Mouse (Mus musculus): Measurements from ENCODE around the gene Arid2. TPM values are rescaled to one million over a fixed set of nuclear protein-coding genes. Genes with fewer than 3 reads are reported as not detected.
"Not testable (repeated sequence)": the region's sequence is repeated elsewhere in the genome, so short reads cannot be mapped to it uniquely, and the experiment has no call there.

Gene Arid2
- polyA plus RNA-seq (2015; fragmentation: Nextera tagmentation; extraction: Ambion mirVana): 16.0 and 16.8 TPM in 2 replicates

GRCm38 (mm10) chr15:96287369-96287975 lies at the start of gene Arid2:
TSS of gene Arid2 (plus strand) at chr15:96287518.
- Histone ChIP-seq H3K4me2 (replicated peaks) (peak within 1 kb of the TSS; percentile 82), H3K9me3 (no peaks in the 10 kb centered on the region), H3K27me3 (replicated peaks) (no peaks in the 10 kb centered on the region), H3K27ac (peak within 1 kb of the TSS; percentile 100), H3K9ac (peak within 1 kb of the TSS; percentile 97), H3K4me3 (replicated peaks) (peak within 1 kb of the TSS; percentile 84), H3K36me3 (no peaks in the 10 kb centered on the region), H3K4me1 (replicated peaks) (peaks cover 14% of the 10 kb centered on the region)
- WGBS: under 1% methylated on average over 58 of the region's 67 CpGs
- peak; percentile 53 for ATAC-seq

GRCm38 (mm10) chr15:96238071-96238470 lies 49.2 kb upstream of the Arid2 start:
- Histone ChIP-seq H3K4me2 (replicated peaks) (no peak overlapping the region), H3K9ac (no peak overlapping the region), H3K27ac (no peak overlapping the region), H3K36me3 (no peaks in the 10 kb centered on the region), H3K4me3 (replicated peaks) (no peak overlapping the region), H3K9me3 (no peaks in the 10 kb centered on the region), H3K27me3 (replicated peaks) (no peaks in the 10 kb centered on the region), H3K4me1 (replicated peaks) (no peaks in the 10 kb centered on the region)
- WGBS: 86% methylated on average over 4 of the region's 4 CpGs
- ATAC-seq: no peak

- ATAC-seq: no peak
- Histone ChIP-seq H3K9ac (no peak overlapping the region), H3K4me3 (replicated peaks) (no peak overlapping the region), H3K4me2 (replicated peaks) (no peak overlapping the region), H3K27me3 (replicated peaks) (no peaks in the 10 kb centered on the region), H3K36me3 (no peaks in the 10 kb centered on the region), H3K27ac (no peak overlapping the region), H3K9me3 (no peaks in the 10 kb centered on the region), H3K4me1 (replicated peaks) (no peaks in the 10 kb centered on the region)
- 79% methylated on average over 6 of the region's 6 CpGs for WGBS
These were observed 43.1 kb upstream of the Arid2 start for GRCm38 (mm10) chr15:96244171-96244570.

GRCm38 (mm10) chr15:96244715-96245114 lies 42.6 kb upstream of the Arid2 start:
- not testable (repeated sequence) for H3K27ac ChIP-seq
- 43% methylated on average over 10 of the region's 10 CpGs for WGBS

GRCm38 (mm10) chr15:96253827-96254226 lies 33.5 kb upstream of the Arid2 start:
- Histone ChIP-seq H3K27ac (no peak overlapping the region), H3K9me3 (no peaks in the 10 kb centered on the region), H3K4me2 (replicated peaks) (peak overlapping the region; percentile 57), H3K27me3 (replicated peaks) (no peaks in the 10 kb centered on the region), H3K4me1 (replicated peaks) (0 out of 2 replicates have a peak, but pooled peaks cover 2% of the 10 kb centered on the region), H3K9ac (no peak overlapping the region), H3K4me3 (replicated peaks) (peak overlapping the region; percentile 19; the same call in 1 of the 2 replicates), H3K36me3 (no peaks in the 10 kb centered on the region)
- 0 out of 2 replicates have a peak, but pooled peaks have one; percentile 12 for ATAC-seq
- WGBS: 4% methylated on average over 7 of the region's 7 CpGs

More at GRCm38 (mm10) chr15:96244715-96245114, 42.6 kb upstream of the Arid2 start:
- H3K9ac ChIP-seq; H3K9me3 ChIP-seq; H3K4me2 ChIP-seq (replicated peaks); H3K27me3 ChIP-seq (replicated peaks); H3K4me3 ChIP-seq (replicated peaks); H3K4me1 ChIP-seq (replicated peaks); H3K36me3 ChIP-seq; ATAC-seq: not testable (repeated sequence)

GRCm38 (mm10) chr15:96254356-96254755 lies 33.0 kb upstream of the Arid2 start:
- 0 out of 2 replicates have a peak, but pooled peaks have one; percentile 25 for ATAC-seq
- H3K9me3 ChIP-seq: no peaks in the 10 kb centered on the region
- 2% methylated on average over 17 of the region's 17 CpGs for WGBS
- no peak overlapping the region for H3K27ac ChIP-seq
- peak overlapping the region; percentile 57 for H3K4me2 ChIP-seq (replicated peaks)
- H3K9ac ChIP-seq: no peak overlapping the region
- peak overlapping the region; percentile 19 for H3K4me3 ChIP-seq (replicated peaks)
- 0 out of 2 replicates have a peak, but pooled peaks cover 2% of the 10 kb centered on the region for H3K4me1 ChIP-seq (replicated peaks)
- H3K27me3 ChIP-seq (replicated peaks): no peaks in the 10 kb centered on the region
- H3K36me3 ChIP-seq: no peaks in the 10 kb centered on the region

GRCm38 (mm10) chr15:96257781-96258180 lies 29.5 kb upstream of the Arid2 start:
- no peak overlapping the region for H3K9ac ChIP-seq
- H3K4me3 ChIP-seq (replicated peaks): no peak overlapping the region
- no peak for ATAC-seq
- 0 out of 2 replicates have a peak overlapping the region, but pooled peaks have one; percentile 24 for H3K4me2 ChIP-seq (replicated peaks)
- 69% methylated on average over 5 of the region's 5 CpGs for WGBS
- no peaks in the 10 kb centered on the region for H3K9me3 ChIP-seq
- no peaks in the 10 kb centered on the region for H3K36me3 ChIP-seq
- H3K4me1 ChIP-seq (replicated peaks): 0 out of 2 replicates have a peak, but pooled peaks cover 2% of the 10 kb centered on the region
- no peak overlapping the region for H3K27ac ChIP-seq
- H3K27me3 ChIP-seq (replicated peaks): no peaks in the 10 kb centered on the region

GRCm38 (mm10) chr15:96264614-96265013 lies 22.7 kb upstream of the Arid2 start:
- peaks cover 5% of the 10 kb centered on the region; the same call in 1 of the 2 replicates for H3K9me3 ChIP-seq

GRCm38 (mm10) chr15:96267933-96268332 lies 19.4 kb upstream of the Arid2 start:
- no peak for ATAC-seq

More at GRCm38 (mm10) chr15:96264614-96265013, 22.7 kb upstream of the Arid2 start:
- Histone ChIP-seq H3K4me1 (replicated peaks) (no peaks in the 10 kb centered on the region), H3K9ac (no peak overlapping the region), H3K4me2 (replicated peaks) (no peak overlapping the region), H3K27me3 (replicated peaks) (no peaks in the 10 kb centered on the region), H3K4me3 (replicated peaks) (no peak overlapping the region), H3K36me3 (peaks cover 16% of the 10 kb centered on the region), H3K27ac (no peak overlapping the region)
- WGBS: 95% methylated on average over 3 of the region's 3 CpGs
- no peak for ATAC-seq

GRCm38 (mm10) chr15:96268610-96269009 lies 18.7 kb upstream of the Arid2 start:
- H3K27me3 ChIP-seq (replicated peaks): no peaks in the 10 kb centered on the region
- H3K36me3 ChIP-seq: peaks cover 16% of the 10 kb centered on the region
- H3K27ac ChIP-seq: no peak overlapping the region
- H3K4me2 ChIP-seq (replicated peaks): no peak overlapping the region
- WGBS: 80% methylated on average over 9 of the region's 9 CpGs
- H3K4me1 ChIP-seq (replicated peaks): 0 out of 2 replicates have a peak, but pooled peaks cover 3% of the 10 kb centered on the region
- peaks cover 5% of the 10 kb centered on the region; the same call in 1 of the 2 replicates for H3K9me3 ChIP-seq
- no peak for ATAC-seq
- H3K9ac ChIP-seq: no peak overlapping the region
- no peak overlapping the region for H3K4me3 ChIP-seq (replicated peaks)

More at GRCm38 (mm10) chr15:96267933-96268332, 19.4 kb upstream of the Arid2 start:
- Histone ChIP-seq H3K9me3 (peaks cover 5% of the 10 kb centered on the region; the same call in 1 of the 2 replicates), H3K27ac (no peak overlapping the region), H3K36me3 (peaks cover 16% of the 10 kb centered on the region), H3K4me1 (replicated peaks) (0 out of 2 replicates have a peak, but pooled peaks cover 3% of the 10 kb centered on the region), H3K4me3 (replicated peaks) (no peak overlapping the region), H3K27me3 (replicated peaks) (no peaks in the 10 kb centered on the region), H3K9ac (no peak overlapping the region), H3K4me2 (replicated peaks) (no peak overlapping the region)
- 38% methylated on average over 9 of the region's 9 CpGs for WGBS

- Histone ChIP-seq H3K4me3 (replicated peaks) (no peak overlapping the region), H3K4me2 (replicated peaks) (no peak overlapping the region), H3K9ac (no peak overlapping the region), H3K9me3 (peaks cover 5% of the 10 kb centered on the region; the same call in 1 of the 2 replicates), H3K4me1 (replicated peaks) (0 out of 2 replicates have a peak, but pooled peaks cover 3% of the 10 kb centered on the region), H3K36me3 (peaks cover 16% of the 10 kb centered on the region), H3K27me3 (replicated peaks) (no peaks in the 10 kb centered on the region), H3K27ac (no peak overlapping the region)
- 96% methylated on average over 4 of the region's 4 CpGs for WGBS
- ATAC-seq: no peak
These were observed 17.9 kb upstream of the Arid2 start for GRCm38 (mm10) chr15:96269402-96269801.

- Histone ChIP-seq H3K9me3 (peaks cover 5% of the 10 kb centered on the region; the same call in 1 of the 2 replicates), H3K36me3 (peaks cover 16% of the 10 kb centered on the region), H3K9ac (no peak overlapping the region), H3K4me3 (replicated peaks) (no peak overlapping the region), H3K27me3 (replicated peaks) (no peaks in the 10 kb centered on the region), H3K27ac (no peak overlapping the region), H3K4me1 (replicated peaks) (0 out of 2 replicates have a peak, but pooled peaks cover 3% of the 10 kb centered on the region), H3K4me2 (replicated peaks) (no peak overlapping the region)
- ATAC-seq: peak; percentile 85
- WGBS: 71% methylated on average over 10 of the region's 10 CpGs
These were observed 16.9 kb upstream of the Arid2 start for GRCm38 (mm10) chr15:96270272-96270880.
